Mouse (Mus musculus): ENCODE results near the gene Dtd1.

DNA sequence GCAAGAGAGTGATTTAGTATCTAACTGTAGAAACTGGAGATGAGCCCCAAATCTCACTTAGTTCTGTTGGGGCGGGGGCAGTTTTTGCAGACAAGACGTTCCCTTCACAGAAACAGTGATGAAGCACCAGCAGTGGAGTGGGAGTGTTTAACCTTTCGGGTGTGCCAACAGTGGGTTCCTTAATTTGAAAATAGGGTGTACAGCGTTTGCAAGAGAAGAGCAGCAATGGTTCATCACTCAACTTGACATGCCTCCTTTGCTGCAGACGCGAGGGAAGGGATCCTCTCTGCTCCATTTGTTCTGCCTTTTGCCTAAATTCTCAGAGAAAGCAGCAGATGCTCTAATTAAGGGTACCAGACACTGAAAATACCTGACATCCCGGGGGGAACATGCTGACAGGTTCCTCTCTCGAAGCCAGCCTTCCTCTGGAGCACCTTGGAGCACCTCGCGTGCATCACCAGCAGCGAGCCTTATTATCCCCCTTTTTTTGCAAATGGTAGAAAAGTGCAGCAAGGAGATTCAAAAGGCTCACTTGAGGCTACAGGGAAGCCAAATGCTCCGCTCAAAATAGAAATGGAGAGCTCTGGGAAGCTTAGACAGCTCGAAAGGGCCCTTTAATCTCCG, 192.1 kb downstream of the Dtd1 start:
- TF ChIP-seq POLR2A (IDR thresholded peaks at IDR 0.05; ENCODE audit: low read depth, low read length): no peak
- TF ChIP-seq CTCF (conservative IDR thresholded peaks at IDR 0.05; ENCODE audit: insufficient read depth, insufficient read length, low read depth, low read length): no peak

All from kidney, adult 2 months (tissue).